Mouse (Mus musculus) heart, postnatal 0 days (tissue): ENCODE data around the gene Rinl. TPM values are rescaled to one million over a fixed set of nuclear protein-coding genes. Genes with fewer than 3 reads are reported as not detected.

Source experiments
- ATAC-seq: fragments of 200-750 bp; cut with Nextera tagmentation; 2 replicates; pipeline ENCODE4 v1.8.0; 2017; ENCODE audit warnings: low read depth, moderate number of reproducible peaks, moderate library complexity; ENCODE audit not compliant: insufficient read depth
- DNase-seq: peaks from one replicate; pipeline ENCODE4 v3.0.0-alpha.2; 2016; ENCODE audit warnings: low spot score
- H3K27ac ChIP-seq: fragments of 300-500 bp; sonication (generic); 2 replicates; pipeline ENCODE4 v1.5.1; 2014; ENCODE audit warnings: low read depth, mild to moderate bottlenecking
- H3K27me3 ChIP-seq: fragments of 300-500 bp; sonication (generic); 2 replicates; pipeline ENCODE4 v1.6.1; 2014; ENCODE audit warnings: low read length, mixed read lengths; ENCODE audit not compliant: control insufficient read depth, insufficient read depth
- H3K36me3 ChIP-seq: fragments of 300-500 bp; sonication (generic); replicated peaks from 2 replicates; pipeline ENCODE4 v1.6.1; 2014; ENCODE audit warnings: low read length, mixed read lengths; ENCODE audit not compliant: control insufficient read depth, insufficient read depth
- H3K4me1 ChIP-seq: fragments of 300-500 bp; sonication (generic); 2 replicates; pipeline ENCODE4 v1.6.1; 2014; ENCODE audit warnings: antibody characterized with exemption; ENCODE audit not compliant: control insufficient read depth, insufficient read depth
- H3K4me2 ChIP-seq: fragments of 300-500 bp; sonication (generic); 2 replicates; pipeline ENCODE4 v1.6.1; 2014; ENCODE audit warnings: low read depth, mild to moderate bottlenecking, low read length, moderate library complexity
- H3K4me3 ChIP-seq: fragments of 300-500 bp; sonication (generic); 2 replicates; pipeline ENCODE4 v1.5.1; 2014; ENCODE audit warnings: low read depth, low read length
- H3K9ac ChIP-seq: fragments of 300-500 bp; sonication (generic); replicated peaks from 2 replicates; pipeline ENCODE4 v1.6.1; 2014; ENCODE audit warnings: low read depth, low read length, mixed read lengths
- H3K9me3 ChIP-seq: fragments of 300-500 bp; sonication (generic); replicated peaks from 2 replicates; pipeline ENCODE4 v1.6.1; 2016; ENCODE audit warnings: low read length; ENCODE audit not compliant: control insufficient read depth
- CTCF ChIP-seq: IDR thresholded peaks from 2 replicates; pipeline ENCODE4 v1.5.1; 2016; ENCODE audit warnings: antibody characterized with exemption, control low read depth, low read depth
- EP300 ChIP-seq: IDR thresholded peaks from 2 replicates; pipeline ENCODE4 v1.6.1; 2016; ENCODE audit warnings: antibody characterized with exemption, low read depth
- WGBS: fragments of 180-500 bp; shearing (Covaris S2); extraction: QIAGEN DNeasy Blood & Tissue Kit; methylation state at CpG from one replicate; pipeline ENCODE4 v1.1.7; 2014; 5-methylcytosine and 5-hydroxymethylcytosine counted together
- polyA plus RNA-seq: library from polyadenylated mRNA; unstranded; fragments of >200 nt; fragmentation: Nextera tagmentation; extraction: Ambion mirVana; gene quantifications from 2 replicates; pipeline ENCODE4 v1.2.1, GENCODE M21; 2015
- total RNA-seq: library from RNA; depleted of rRNA; stranded (reverse); fragments of >200 nt; gene quantifications from 2 replicates; pipeline ENCODE4 v1.2.3, GENCODE M21; 2014; ENCODE audit warnings: low replicate concordance

Rinl gene
- total and polyA plus RNA-seq, 2 experiments from 2014 or later: 2.3 to 2.7 TPM

DNA sequence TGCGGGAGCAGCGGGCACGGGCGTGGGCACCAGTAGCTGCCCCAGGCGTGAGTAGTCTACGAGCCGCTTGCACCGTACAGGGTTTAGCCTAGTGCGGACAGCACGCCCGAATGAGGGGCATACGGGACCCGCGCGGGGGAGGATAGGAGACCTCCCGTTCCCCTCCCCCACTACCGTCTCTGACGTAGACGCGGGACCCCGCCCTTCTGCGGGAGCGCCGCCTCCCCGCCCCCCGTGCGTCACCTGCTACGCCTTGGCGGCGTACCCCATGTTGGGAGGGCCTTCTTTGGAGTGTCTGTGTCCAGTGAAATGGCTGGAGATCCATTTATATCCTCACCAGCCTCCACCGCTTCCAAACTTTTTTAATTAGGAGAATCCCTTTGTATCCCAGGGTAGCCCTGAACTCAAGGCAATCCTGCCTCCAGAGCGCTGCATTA lies 20.2 kb downstream of the Rinl start:
- Histone ChIP-seq H3K4me3 (peak overlapping the region; percentile 82), H3K4me1 (peaks cover 33% of the 10 kb centered on the region), H3K9me3 (no peaks in the 10 kb centered on the region), H3K27ac (peak overlapping the region; percentile 100), H3K9ac (peak overlapping the region; percentile 96), H3K27me3 (no peaks in the 10 kb centered on the region), H3K4me2 (peak overlapping the region; percentile 85), H3K36me3 (peaks cover 20% of the 10 kb centered on the region)
- DNase-seq (peak; percentile 91), ATAC-seq (peak; percentile 66)
- TF ChIP-seq CTCF: no peak
- 0 out of 2 replicates have a peak, but pooled peaks have one; percentile 22 for TF ChIP-seq EP300
- 0% methylated on average over 28 of the region's 32 CpGs for WGBS

DNA sequence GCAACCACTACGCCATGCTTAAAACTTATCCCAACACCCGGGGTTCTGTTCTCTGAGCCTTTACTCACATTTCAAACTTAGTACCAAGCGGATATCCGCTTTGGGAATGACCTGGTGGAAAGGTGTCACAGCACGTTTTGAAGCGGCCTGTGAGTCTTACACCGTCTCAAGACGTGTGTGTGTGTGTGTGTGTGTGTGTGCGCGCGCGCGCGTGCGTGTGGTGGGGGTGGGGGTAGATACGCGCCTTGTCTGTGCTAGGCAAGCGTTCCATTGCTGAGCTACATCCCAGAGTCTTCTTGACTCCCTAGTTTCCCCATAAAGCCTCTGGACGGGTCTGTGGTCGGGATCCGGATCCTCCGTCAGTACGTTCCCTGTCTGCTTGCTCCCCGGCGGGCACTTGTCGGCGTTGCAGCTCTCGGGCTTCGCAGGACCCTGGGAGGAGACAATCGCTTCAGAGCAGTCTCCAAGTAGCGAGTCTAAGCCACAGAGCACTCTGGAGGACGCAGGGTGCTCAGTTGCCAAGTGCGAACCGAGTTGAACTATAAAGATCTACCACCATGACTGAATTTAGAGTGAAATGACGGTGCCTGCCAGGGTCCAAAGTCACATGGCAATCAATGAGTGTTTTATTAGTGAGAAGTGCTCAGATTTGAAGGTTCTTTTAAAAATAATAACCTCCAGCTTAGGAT lies 20.8 kb downstream of the Rinl start:
- H3K4me2 ChIP-seq: peak overlapping the region; percentile 85
- DNase-seq (no peak), ATAC-seq (peak; percentile 10)
- H3K27me3 ChIP-seq: no peaks in the 10 kb centered on the region
- TF ChIP-seq EP300: no peak
- no peak for TF ChIP-seq CTCF
- H3K36me3 ChIP-seq: peaks cover 26% of the 10 kb centered on the region
- H3K9me3 ChIP-seq: no peaks in the 10 kb centered on the region
- peaks cover 30% of the 10 kb centered on the region for H3K4me1 ChIP-seq
- H3K27ac ChIP-seq: peak overlapping the region; percentile 100
- peak overlapping the region; percentile 96 for H3K9ac ChIP-seq
- WGBS: under 1% methylated on average over 35 of the region's 35 CpGs
- peak overlapping the region; percentile 82 for H3K4me3 ChIP-seq

DNA sequence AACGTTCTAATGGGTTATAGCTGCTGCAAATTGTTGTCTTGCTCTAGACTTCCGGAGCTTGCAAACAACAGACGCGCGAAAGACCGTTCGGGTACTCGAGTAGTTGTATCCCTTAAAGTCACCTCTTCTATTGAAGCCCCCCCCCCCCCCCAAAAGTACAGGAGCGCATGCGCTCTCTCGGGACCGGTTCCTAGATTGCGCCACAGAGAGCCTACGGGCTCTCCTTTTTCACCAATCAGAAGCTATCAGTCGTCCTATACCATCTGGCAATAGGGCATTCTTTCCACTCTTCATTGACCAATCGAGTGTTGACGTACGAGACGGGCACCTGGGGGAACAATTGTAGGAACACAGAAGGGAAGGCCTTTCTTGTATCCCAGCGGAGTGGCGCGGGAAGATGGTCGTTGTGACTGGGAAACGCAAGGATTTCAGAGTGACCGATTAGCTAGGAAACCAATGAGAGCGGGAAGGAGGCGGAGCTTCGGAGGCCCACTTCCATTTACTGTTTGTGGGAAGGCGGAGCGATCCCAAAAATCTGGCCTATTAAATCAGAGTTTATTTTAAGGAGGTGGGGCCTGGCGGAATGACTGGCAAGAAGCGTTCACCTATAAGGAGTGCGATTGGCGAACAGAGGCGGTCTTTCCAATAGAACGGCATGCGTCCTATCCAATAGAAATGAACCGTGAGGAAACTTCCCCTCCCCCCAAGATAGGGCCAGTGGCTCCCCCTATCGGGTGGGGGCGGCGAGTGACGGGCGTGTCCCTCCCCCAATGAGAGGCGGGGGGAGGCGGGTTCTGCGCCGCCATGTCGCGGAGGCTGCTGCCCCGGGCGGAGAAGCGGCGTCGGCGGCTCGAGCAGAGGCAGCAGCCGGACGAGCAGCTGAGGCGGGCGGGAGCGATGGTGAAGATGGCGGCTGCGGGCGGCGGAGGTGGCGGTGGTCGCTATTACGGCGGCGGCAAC lies 21.6 kb downstream of the Rinl start:
- H3K9ac ChIP-seq: peak overlapping the region; percentile 96
- peak overlapping the region; percentile 87 for H3K4me2 ChIP-seq
- H3K4me1 ChIP-seq: peaks cover 30% of the 10 kb centered on the region
- peak; percentile 100 for DNase-seq
- H3K9me3 ChIP-seq: no peaks in the 10 kb centered on the region
- WGBS: 1% methylated on average over 68 of the region's 70 CpGs
- peaks cover 34% of the 10 kb centered on the region for H3K36me3 ChIP-seq
- peak; percentile 48 for TF ChIP-seq CTCF
- peak; percentile 45; the same call in 1 of the 2 replicates for TF ChIP-seq EP300
- H3K27me3 ChIP-seq: no peaks in the 10 kb centered on the region
- peak; percentile 83 for ATAC-seq
- peak overlapping the region; percentile 82 for H3K4me3 ChIP-seq
- H3K27ac ChIP-seq: peak overlapping the region; percentile 100

DNA sequence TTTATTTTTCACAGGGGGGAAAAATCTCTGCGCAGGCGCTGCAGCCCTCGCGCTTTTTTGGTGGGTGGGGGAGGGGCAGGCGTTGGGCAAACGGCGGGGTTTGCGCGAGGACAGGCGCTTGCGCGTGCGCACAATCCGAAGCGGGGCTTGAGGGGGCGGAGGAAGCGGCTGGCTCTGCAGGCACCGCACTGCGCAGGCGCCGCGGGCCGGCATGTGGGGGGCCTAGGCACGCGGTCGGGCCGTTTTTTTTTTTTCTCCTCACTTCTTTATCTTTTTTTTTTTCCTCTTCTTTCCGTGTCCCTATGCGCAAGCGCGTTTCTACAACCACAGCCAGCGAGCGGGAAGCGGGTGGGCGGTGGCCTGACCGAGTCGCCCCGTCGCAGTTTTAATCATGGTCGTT lies 22.5 kb downstream of the Rinl start:
- peaks cover 43% of the 10 kb centered on the region for H3K36me3 ChIP-seq
- peak overlapping the region; percentile 96 for H3K27ac ChIP-seq
- peak overlapping the region; percentile 75 for H3K4me3 ChIP-seq
- peak; percentile 52 for ATAC-seq
- no peaks in the 10 kb centered on the region for H3K27me3 ChIP-seq
- H3K4me2 ChIP-seq: peak overlapping the region; percentile 87
- DNase-seq: peak; percentile 94
- TF ChIP-seq EP300 (peak; percentile 80), CTCF (no peak)
- H3K9me3 ChIP-seq: no peaks in the 10 kb centered on the region
- WGBS: under 1% methylated on average over 39 of the region's 40 CpGs
- H3K4me1 ChIP-seq: peaks cover 30% of the 10 kb centered on the region
- peak overlapping the region; percentile 87 for H3K9ac ChIP-seq

DNA sequence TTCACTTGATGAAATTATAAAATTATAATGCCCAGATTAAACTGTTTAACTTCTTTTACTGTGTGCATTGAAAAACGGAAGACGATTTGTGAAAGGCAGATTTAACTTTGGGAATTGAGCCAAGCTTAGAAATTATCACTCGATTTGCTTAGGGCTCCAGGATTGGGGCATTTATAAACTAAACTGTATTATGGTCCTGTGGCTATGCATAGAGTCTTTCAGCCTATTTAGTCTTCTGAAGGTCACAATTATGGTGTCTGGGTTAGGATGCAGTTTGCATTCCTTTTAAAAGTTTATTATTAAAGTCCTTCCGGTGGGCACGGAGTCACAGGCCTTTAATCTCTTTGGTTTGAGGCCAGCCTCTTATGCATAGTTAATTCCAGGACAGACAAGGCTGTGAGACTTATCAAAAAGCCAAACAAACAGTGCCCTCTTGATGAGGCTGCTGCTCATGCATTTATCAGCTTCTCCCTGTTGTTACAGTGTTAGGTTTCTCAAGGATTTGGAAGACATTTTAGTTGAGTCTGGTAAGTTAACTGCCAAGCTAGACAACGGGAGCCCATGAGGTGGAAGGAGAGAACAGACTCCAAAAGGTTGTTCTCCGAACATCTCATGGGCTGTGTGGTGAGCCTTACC lies 23.0 kb downstream of the Rinl start:
- 2% methylated on average over 7 of the region's 7 CpGs for WGBS
- Histone ChIP-seq H3K9ac (peak overlapping the region; percentile 87), H3K27ac (peak overlapping the region; percentile 96), H3K27me3 (no peaks in the 10 kb centered on the region), H3K9me3 (no peaks in the 10 kb centered on the region), H3K4me1 (peaks cover 28% of the 10 kb centered on the region), H3K4me2 (peak overlapping the region; percentile 87), H3K4me3 (peak overlapping the region; percentile 75), H3K36me3 (peaks cover 48% of the 10 kb centered on the region)
- DNase-seq (no peak), ATAC-seq (no peak)
- peak; percentile 54; the same call in 1 of the 2 replicates for TF ChIP-seq EP300
- no peak for TF ChIP-seq CTCF
